Mouse (Mus musculus) bone marrow macrophage, adult 2 months (primary cell): ENCODE data around the gene Mapkap1.
"Not testable (repeated sequence)": the region's sequence is repeated elsewhere in the genome, so short reads cannot be mapped to it uniquely, and the experiment has no call there.

Source experiments
- CTCF ChIP-seq: IDR thresholded peaks from 2 replicates; pipeline ENCODE4 v1.5.1; 2012; ENCODE audit warnings: low read depth, mild to moderate bottlenecking, low read length, moderate library complexity
- POLR2A ChIP-seq: IDR thresholded peaks from 2 replicates; pipeline ENCODE4 v1.6.1; 2012; ENCODE audit warnings: mild to moderate bottlenecking, low read depth, low read length, borderline replicate concordance

DNA sequence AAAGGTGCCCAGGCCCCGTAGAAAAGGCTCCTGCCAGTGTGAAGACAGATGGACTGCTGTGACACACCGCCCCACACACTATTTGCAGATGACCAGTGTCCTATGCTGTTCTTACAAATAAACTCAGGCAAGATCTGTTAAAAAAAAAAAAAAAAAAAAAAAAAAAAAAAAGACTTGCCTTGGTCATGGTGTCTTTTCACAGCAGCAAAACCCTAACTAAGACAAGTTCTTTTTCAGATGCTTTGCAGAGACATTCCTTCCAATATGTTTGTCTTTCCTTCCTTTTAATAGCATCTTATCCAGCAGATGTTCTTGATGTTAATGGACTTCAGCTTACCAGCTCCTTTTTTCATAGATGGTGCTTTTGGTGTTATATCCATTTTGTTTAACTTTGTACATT, 99.6 kb downstream of the Mapkap1 start:
- TF ChIP-seq CTCF, POLR2A: not testable (repeated sequence)
